Mouse (Mus musculus) intestine, embryonic 16.5 days (tissue): ENCODE results near the gene Iqch. TPM values are rescaled to one million over a fixed set of nuclear protein-coding genes. Genes with fewer than 3 reads are reported as not detected.
"Not testable (repeated sequence)": the region's sequence is repeated elsewhere in the genome, so short reads cannot be mapped to it uniquely, and the experiment has no call there.

Source experiments
- ATAC-seq: fragments of 200-750 bp; cut with Nextera tagmentation; 2 replicates; pipeline ENCODE4 v1.8.0; 2017; ENCODE audit warnings: moderate TSS enrichment, moderate library complexity
- H3K27ac ChIP-seq: fragments of 300-500 bp; sonication (generic); 2 replicates; pipeline ENCODE4 v1.5.1; 2014; ENCODE audit warnings: mild to moderate bottlenecking, low read length
- H3K27me3 ChIP-seq: fragments of 300-500 bp; sonication (generic); replicated peaks from 2 replicates; pipeline ENCODE4 v1.6.1; 2014; ENCODE audit warnings: low read length, control low read depth, mixed read lengths; ENCODE audit not compliant: control insufficient read depth, insufficient read depth
- H3K36me3 ChIP-seq: fragments of 300-500 bp; sonication (generic); 2 replicates; pipeline ENCODE4 v1.6.1; 2014; ENCODE audit warnings: low read length, control low read depth; ENCODE audit not compliant: control insufficient read depth, insufficient read depth
- H3K4me1 ChIP-seq: fragments of 300-500 bp; sonication (generic); 2 replicates; pipeline ENCODE4 v1.6.1; 2014; ENCODE audit warnings: low read length, control low read depth, mixed read lengths; ENCODE audit not compliant: control insufficient read depth, insufficient read depth
- H3K4me2 ChIP-seq: fragments of 300-500 bp; sonication (generic); 2 replicates; pipeline ENCODE4 v1.6.1; 2014; ENCODE audit warnings: low read depth, low read length, control low read depth
- H3K4me3 ChIP-seq: fragments of 300-500 bp; sonication (generic); 2 replicates; pipeline ENCODE4 v1.5.1; 2014; ENCODE audit warnings: mild to moderate bottlenecking, low read length
- H3K9ac ChIP-seq: fragments of 300-500 bp; sonication (generic); 2 replicates; pipeline ENCODE4 v1.6.1; 2014; ENCODE audit warnings: low read depth, low read length
- H3K9me3 ChIP-seq: fragments of 300-500 bp; sonication (generic); 2 replicates; pipeline ENCODE4 v1.6.1; 2016; ENCODE audit warnings: low read length, control low read depth; ENCODE audit not compliant: control insufficient read depth
- WGBS: fragments of 180-500 bp; shearing (Covaris S2); extraction: QIAGEN DNeasy Blood & Tissue Kit; methylation state at CpG from one replicate; pipeline ENCODE4 v1.1.7; 2014; 5-methylcytosine and 5-hydroxymethylcytosine counted together
- polyA plus RNA-seq: library from polyadenylated mRNA; unstranded; fragments of >200 nt; fragmentation: Nextera tagmentation; extraction: Ambion mirVana; gene quantifications from 2 replicates; pipeline ENCODE4 v1.2.1, GENCODE M21; 2015

The Iqch gene
- polyA plus RNA-seq, 1 experiment from 2014 or later, result not detected

- no peak for ATAC-seq
- Histone ChIP-seq H3K4me2 (no peak overlapping the region), H3K9me3 (no peaks in the 10 kb centered on the region), H3K27me3 (no peaks in the 10 kb centered on the region), H3K36me3 (no peaks in the 10 kb centered on the region), H3K9ac (no peak overlapping the region), H3K4me1 (no peaks in the 10 kb centered on the region), H3K4me3 (no peak overlapping the region), H3K27ac (no peak overlapping the region)
- WGBS, result 87% methylated on average over 1 of the region's 1 CpGs
Observed at GRCm38 (mm10) chr9:63556316-63556715, 46.0 kb downstream of the Iqch start.

- ATAC-seq, result no peak
- Histone ChIP-seq H3K36me3 (no peaks in the 10 kb centered on the region), H3K27ac (no peak overlapping the region), H3K9me3 (no peaks in the 10 kb centered on the region), H3K9ac (no peak overlapping the region), H3K27me3 (no peaks in the 10 kb centered on the region), H3K4me2 (no peak overlapping the region), H3K4me1 (no peaks in the 10 kb centered on the region), H3K4me3 (no peak overlapping the region)
- WGBS, result 63% methylated on average over 3 of the region's 3 CpGs
Observed at GRCm38 (mm10) chr9:63555460-63555990, 46.8 kb downstream of the Iqch start.

GRCm38 (mm10) chr9:63553628-63554027 lies 48.7 kb downstream of the Iqch start:
- Histone ChIP-seq H3K9ac (no peak overlapping the region), H3K36me3 (no peaks in the 10 kb centered on the region)

GRCm38 (mm10) chr9:63550701-63551100 lies 51.6 kb downstream of the Iqch start:
- not testable (repeated sequence) for H3K9me3 ChIP-seq, H3K4me1 ChIP-seq, H3K9ac ChIP-seq, ATAC-seq, H3K36me3 ChIP-seq, H3K4me2 ChIP-seq, H3K27me3 ChIP-seq, H3K4me3 ChIP-seq, H3K27ac ChIP-seq
- 88% methylated on average over 6 of the region's 6 CpGs for WGBS

More at GRCm38 (mm10) chr9:63553628-63554027, 48.7 kb downstream of the Iqch start:
- 69% methylated on average over 3 of the region's 3 CpGs for WGBS
- Histone ChIP-seq H3K4me2 (no peak overlapping the region), H3K4me3 (no peak overlapping the region), H3K4me1 (no peaks in the 10 kb centered on the region), H3K27ac (no peak overlapping the region), H3K27me3 (no peaks in the 10 kb centered on the region; the same call in 1 of the 2 replicates), H3K9me3 (no peaks in the 10 kb centered on the region)
- no peak for ATAC-seq

- Histone ChIP-seq H3K9ac (no peak overlapping the region), H3K36me3 (no peaks in the 10 kb centered on the region), H3K27ac (no peak overlapping the region), H3K4me2 (no peak overlapping the region), H3K9me3 (no peaks in the 10 kb centered on the region), H3K4me1 (no peaks in the 10 kb centered on the region), H3K27me3 (no peaks in the 10 kb centered on the region; the same call in 1 of the 2 replicates), H3K4me3 (no peak overlapping the region)
- 77% methylated on average over 5 of the region's 5 CpGs for WGBS
- ATAC-seq, result no peak
Observed at GRCm38 (mm10) chr9:63548966-63549365, 53.3 kb downstream of the Iqch start.

- H3K27me3 ChIP-seq, result no peaks in the 10 kb centered on the region
- no peak overlapping the region for H3K27ac ChIP-seq
- H3K36me3 ChIP-seq, result no peaks in the 10 kb centered on the region
- no peaks in the 10 kb centered on the region for H3K9me3 ChIP-seq
- no peak overlapping the region for H3K9ac ChIP-seq
- ATAC-seq, result no peak
- no peaks in the 10 kb centered on the region for H3K4me1 ChIP-seq
- no peak overlapping the region for H3K4me2 ChIP-seq
- H3K4me3 ChIP-seq, result no peak overlapping the region
- 55% methylated on average over 7 of the region's 7 CpGs for WGBS
Observed at GRCm38 (mm10) chr9:63541926-63542325, 60.4 kb downstream of the Iqch start.

- Histone ChIP-seq H3K4me1 (no peaks in the 10 kb centered on the region), H3K4me3 (no peak overlapping the region), H3K36me3 (no peaks in the 10 kb centered on the region), H3K27me3 (no peaks in the 10 kb centered on the region), H3K27ac (no peak overlapping the region), H3K4me2 (no peak overlapping the region), H3K9ac (no peak overlapping the region), H3K9me3 (no peaks in the 10 kb centered on the region)
- ATAC-seq, result no peak
- 85% methylated on average over 7 of the region's 7 CpGs for WGBS
Observed at GRCm38 (mm10) chr9:63541301-63541700, 61.0 kb downstream of the Iqch start.

- WGBS, result 76% methylated on average over 4 of the region's 4 CpGs
- H3K36me3 ChIP-seq, result no peaks in the 10 kb centered on the region
- H3K27ac ChIP-seq, result no peak overlapping the region
- no peaks in the 10 kb centered on the region for H3K27me3 ChIP-seq
- H3K9ac ChIP-seq, result no peak overlapping the region
- no peaks in the 10 kb centered on the region for H3K9me3 ChIP-seq
- no peak overlapping the region for H3K4me3 ChIP-seq
- H3K4me2 ChIP-seq, result no peak overlapping the region
- ATAC-seq, result no peak
- no peaks in the 10 kb centered on the region for H3K4me1 ChIP-seq
Observed at GRCm38 (mm10) chr9:63537489-63537888, 64.8 kb downstream of the Iqch start.

- Histone ChIP-seq H3K4me3 (no peak overlapping the region), H3K36me3 (no peaks in the 10 kb centered on the region), H3K27ac (no peak overlapping the region), H3K9ac (no peak overlapping the region), H3K4me2 (no peak overlapping the region), H3K9me3 (no peaks in the 10 kb centered on the region), H3K27me3 (no peaks in the 10 kb centered on the region), H3K4me1 (no peaks in the 10 kb centered on the region)
- no peak for ATAC-seq
- WGBS, result 80% methylated on average over 6 of the region's 6 CpGs
Observed at GRCm38 (mm10) chr9:63535042-63535441, 67.3 kb downstream of the Iqch start.

GRCm38 (mm10) chr9:63534371-63534780 lies 67.9 kb downstream of the Iqch start:
- Histone ChIP-seq H3K9ac (no peak overlapping the region), H3K4me2 (no peak overlapping the region), H3K9me3 (no peaks in the 10 kb centered on the region), H3K4me1 (no peaks in the 10 kb centered on the region), H3K36me3 (no peaks in the 10 kb centered on the region), H3K27me3 (no peaks in the 10 kb centered on the region), H3K4me3 (no peak overlapping the region), H3K27ac (no peak overlapping the region)
- 35% methylated on average over 7 of the region's 7 CpGs for WGBS
- ATAC-seq, result no peak
